Mouse (Mus musculus) stomach, embryonic 15.5 days (tissue): ENCODE results near the gene Cldn19. TPM values are rescaled to one million over a fixed set of nuclear protein-coding genes. Genes with fewer than 3 reads are reported as not detected.
"Not testable (repeated sequence)": the region's sequence is repeated elsewhere in the genome, so short reads cannot be mapped to it uniquely, and the experiment has no call there.

Experiments
- ATAC-seq: fragments of 200-750 bp; cut with Nextera tagmentation; 2 replicates; pipeline ENCODE4 v1.8.0; 2017; ENCODE audit warnings: low read depth, moderate number of reproducible peaks, moderate TSS enrichment; ENCODE audit not compliant: insufficient read depth, low FRiP score
- H3K27ac ChIP-seq: fragments of 300-500 bp; sonication (generic); 2 replicates; pipeline ENCODE4 v1.5.1; 2015; ENCODE audit warnings: mild to moderate bottlenecking, inconsistent platforms
- H3K27me3 ChIP-seq: fragments of 300-500 bp; sonication (generic); replicated peaks from 2 replicates; pipeline ENCODE4 v1.6.1; 2015; ENCODE audit warnings: inconsistent platforms
- H3K36me3 ChIP-seq: fragments of 300-500 bp; sonication (generic); 2 replicates; pipeline ENCODE4 v1.6.1; 2015; ENCODE audit warnings: inconsistent platforms
- H3K4me1 ChIP-seq: fragments of 300-500 bp; sonication (generic); 2 replicates; pipeline ENCODE4 v1.6.1; 2015; ENCODE audit warnings: inconsistent platforms
- H3K4me2 ChIP-seq: fragments of 300-500 bp; sonication (generic); 2 replicates; pipeline ENCODE4 v1.6.1; 2015; ENCODE audit warnings: mild to moderate bottlenecking, inconsistent platforms
- H3K4me3 ChIP-seq: fragments of 300-500 bp; sonication (generic); replicated peaks from 2 replicates; pipeline ENCODE4 v1.5.1; 2015; ENCODE audit warnings: inconsistent platforms
- H3K9ac ChIP-seq: fragments of 300-500 bp; sonication (generic); 2 replicates; pipeline ENCODE4 v1.6.1; 2015; ENCODE audit warnings: inconsistent platforms
- H3K9me3 ChIP-seq: fragments of 300-500 bp; sonication (generic); 2 replicates; pipeline ENCODE4 v1.6.1; 2016; ENCODE audit warnings: inconsistent platforms
- WGBS: fragments of 180-500 bp; shearing (Covaris S2); methylation state at CpG from one replicate; pipeline ENCODE4 v1.1.7; 2015; 5-methylcytosine and 5-hydroxymethylcytosine counted together
- polyA plus RNA-seq: library from polyadenylated mRNA; unstranded; fragments of >200 nt; fragmentation: Nextera tagmentation; extraction: Ambion mirVana; gene quantifications from 2 replicates; pipeline ENCODE4 v1.2.1, GENCODE M21; 2015

The Cldn19 gene
- polyA plus RNA-seq, 1 experiment from 2014 or later, result not detected

- Histone ChIP-seq H3K4me3 (no peak overlapping the region), H3K36me3 (no peaks in the 10 kb centered on the region), H3K9ac (no peak overlapping the region), H3K4me1 (peaks cover 8% of the 10 kb centered on the region; the same call in 1 of the 2 replicates), H3K27ac (no peak overlapping the region), H3K4me2 (no peak overlapping the region), H3K9me3 (no peaks in the 10 kb centered on the region), H3K27me3 (no peaks in the 10 kb centered on the region)
- no peak for ATAC-seq
- WGBS, result 52% methylated on average over 9 of the region's 9 CpGs
These were observed 1.1 kb upstream of the Cldn19 start for GRCm38 (mm10) chr4:119254012-119254618.

GRCm38 (mm10) chr4:119257083-119257482 is 1.9 kb downstream of the Cldn19 start:
- H3K27me3 ChIP-seq, result no peaks in the 10 kb centered on the region
- ATAC-seq, result no peak
- no peak overlapping the region for H3K4me2 ChIP-seq
- no peaks in the 10 kb centered on the region for H3K9me3 ChIP-seq
- no peak overlapping the region for H3K4me3 ChIP-seq
- 58% methylated on average over 6 of the region's 6 CpGs for WGBS
- H3K4me1 ChIP-seq, result peaks cover 8% of the 10 kb centered on the region; the same call in 1 of the 2 replicates
- H3K9ac ChIP-seq, result no peak overlapping the region
- no peaks in the 10 kb centered on the region for H3K36me3 ChIP-seq
- no peak overlapping the region for H3K27ac ChIP-seq

GRCm38 (mm10) chr4:119259344-119260254 is 4.4 kb downstream of the Cldn19 start:
- whole genome bisulfite sequencing, result 76% methylated on average over 15 of the region's 15 CpGs
- Histone ChIP-seq H3K9me3 (no peaks in the 10 kb centered on the region), H3K4me3 (no peak overlapping the region), H3K4me1 (no peaks in the 10 kb centered on the region), H3K36me3 (no peaks in the 10 kb centered on the region), H3K4me2 (no peak overlapping the region), H3K9ac (no peak overlapping the region), H3K27ac (no peak overlapping the region), H3K27me3 (no peaks in the 10 kb centered on the region)
- no peak for ATAC-seq

DNA sequence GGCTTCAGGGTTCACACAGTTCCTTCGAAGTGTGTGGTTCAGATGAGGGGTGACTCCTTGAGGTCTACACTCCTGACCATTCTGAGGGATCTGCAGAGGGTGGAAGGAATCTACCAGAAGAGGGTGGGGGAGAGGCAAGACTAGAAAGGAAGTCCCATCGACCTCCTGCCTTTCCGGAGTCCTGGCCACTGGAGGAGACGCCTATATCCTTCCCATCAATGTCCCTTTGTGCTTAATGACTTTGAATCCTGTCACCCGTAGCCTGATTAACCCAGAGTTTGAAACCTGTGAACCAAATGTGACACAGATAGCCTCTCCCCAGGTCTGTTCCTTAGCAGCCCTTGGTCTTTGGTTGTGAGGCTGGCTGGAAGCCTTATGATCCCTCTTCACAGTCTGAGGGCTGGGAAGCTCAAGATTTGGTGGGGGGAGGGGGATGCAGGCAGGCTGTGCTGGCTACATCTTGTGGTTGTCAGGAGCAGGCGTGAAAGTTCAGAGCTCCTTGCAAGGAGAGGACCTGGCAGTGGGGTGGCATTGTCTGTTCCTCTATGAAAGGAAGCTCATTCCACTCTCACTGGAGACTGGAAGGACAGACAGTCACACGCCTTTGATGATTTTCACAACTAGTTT is 6.0 kb downstream of the Cldn19 start:
- WGBS, result 42% methylated on average over 7 of the region's 7 CpGs
- Histone ChIP-seq H3K9me3 (no peaks in the 10 kb centered on the region), H3K27ac (no peak overlapping the region), H3K9ac (no peak overlapping the region), H3K4me2 (no peak overlapping the region), H3K4me3 (no peak overlapping the region), H3K36me3 (no peaks in the 10 kb centered on the region), H3K4me1 (no peaks in the 10 kb centered on the region), H3K27me3 (no peaks in the 10 kb centered on the region)
- no peak for ATAC-seq

DNA sequence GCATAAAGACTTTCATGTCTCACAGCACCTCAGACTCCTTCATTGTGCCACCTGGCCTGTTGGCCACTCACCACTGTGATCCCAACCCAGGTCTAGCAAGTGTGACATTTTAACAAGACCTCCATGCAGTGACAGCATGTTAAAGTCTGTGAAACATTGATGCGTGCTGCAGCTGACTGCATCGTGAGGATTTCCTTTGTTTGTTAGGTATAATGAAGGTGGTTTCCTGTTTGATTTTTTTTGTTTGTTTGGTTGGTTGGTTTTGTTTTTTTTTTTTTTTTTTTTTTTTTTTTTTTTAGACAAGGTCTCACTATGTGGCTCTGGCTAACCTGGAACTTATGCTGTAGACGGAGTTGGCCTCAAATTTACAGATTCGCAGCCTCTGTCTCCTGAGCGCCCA is 7.3 kb downstream of the Cldn19 start:
- no peak for ATAC-seq
- no peak overlapping the region for H3K4me2 ChIP-seq
- H3K27me3 ChIP-seq, result no peaks in the 10 kb centered on the region
- no peak overlapping the region for H3K4me3 ChIP-seq
- no peaks in the 10 kb centered on the region for H3K36me3 ChIP-seq
- H3K4me1 ChIP-seq, result no peaks in the 10 kb centered on the region
- H3K9me3 ChIP-seq, result no peaks in the 10 kb centered on the region
- 88% methylated on average over 5 of the region's 5 CpGs for WGBS
- H3K27ac ChIP-seq, result no peak overlapping the region
- H3K9ac ChIP-seq, result no peak overlapping the region

DNA sequence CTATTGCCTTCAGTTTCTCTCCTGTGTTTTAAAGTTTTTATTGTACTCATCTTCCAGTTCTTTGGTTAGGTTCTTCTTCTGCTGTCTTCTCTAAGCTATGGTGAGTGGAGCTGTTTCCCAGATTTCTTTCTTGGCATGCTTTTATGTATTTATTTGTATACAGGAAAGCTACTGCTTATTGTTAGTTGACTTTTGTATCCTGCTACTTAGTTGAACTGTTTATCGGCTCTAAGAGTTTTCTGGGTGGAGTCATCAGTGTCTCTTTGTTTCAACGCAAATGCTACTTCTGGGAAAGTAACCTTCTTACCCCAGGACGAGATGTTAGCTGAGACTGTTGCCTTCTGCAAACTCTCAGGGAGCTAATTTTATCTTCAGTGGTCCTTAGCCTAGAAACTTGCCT is 8.2 kb downstream of the Cldn19 start:
- no peak for ATAC-seq
- Histone ChIP-seq H3K4me3 (no peak overlapping the region), H3K36me3 (no peaks in the 10 kb centered on the region), H3K27ac (no peak overlapping the region), H3K27me3 (no peaks in the 10 kb centered on the region), H3K4me1 (no peaks in the 10 kb centered on the region), H3K9ac (no peak overlapping the region), H3K9me3 (no peaks in the 10 kb centered on the region), H3K4me2 (no peak overlapping the region)
- 54% methylated on average over 3 of the region's 3 CpGs for WGBS

- Histone ChIP-seq H3K27me3 (no peaks in the 10 kb centered on the region), H3K27ac (no peak overlapping the region), H3K4me3 (no peak overlapping the region), H3K9me3 (no peaks in the 10 kb centered on the region), H3K36me3 (peaks cover 4% of the 10 kb centered on the region), H3K4me1 (no peaks in the 10 kb centered on the region), H3K9ac (no peak overlapping the region), H3K4me2 (no peak overlapping the region)
- no peak for ATAC-seq
- WGBS, result 67% methylated on average over 13 of the region's 13 CpGs
These were observed 11.4 kb downstream of the Cldn19 start for GRCm38 (mm10) chr4:119266606-119267005.

GRCm38 (mm10) chr4:119274627-119275026 is 19.4 kb downstream of the Cldn19 start:
- Histone ChIP-seq H3K4me2 (no peak overlapping the region), H3K27ac (no peak overlapping the region), H3K9ac (no peak overlapping the region), H3K27me3 (no peaks in the 10 kb centered on the region), H3K4me1 (no peaks in the 10 kb centered on the region), H3K9me3 (no peaks in the 10 kb centered on the region), H3K36me3 (peaks cover 54% of the 10 kb centered on the region), H3K4me3 (no peak overlapping the region)
- no peak for ATAC-seq
- WGBS, result 76% methylated on average over 1 of the region's 1 CpGs

DNA sequence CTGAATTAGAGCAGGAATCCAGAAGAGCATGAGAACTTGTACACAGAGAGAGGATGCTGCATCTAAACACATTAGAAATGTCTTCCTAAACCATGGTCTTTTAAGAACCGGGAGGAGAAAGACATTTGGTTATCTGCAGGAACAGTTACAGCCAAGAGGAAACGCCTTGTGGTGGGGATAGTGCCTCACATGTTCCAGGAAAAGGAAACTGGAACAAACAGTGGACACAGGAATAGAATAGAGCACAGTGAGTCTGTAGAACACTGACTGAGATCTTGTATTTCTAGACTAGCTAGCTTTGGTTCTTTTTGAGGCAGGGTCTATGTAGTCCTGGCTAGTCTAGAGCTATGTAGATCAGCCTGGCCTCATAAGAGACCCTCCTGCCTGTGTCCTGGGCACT is 20.0 kb downstream of the Cldn19 start:
- Histone ChIP-seq H3K4me2 (no peak overlapping the region), H3K4me3 (no peak overlapping the region), H3K27ac (no peak overlapping the region), H3K9me3 (no peaks in the 10 kb centered on the region), H3K27me3 (no peaks in the 10 kb centered on the region), H3K36me3 (peaks cover 56% of the 10 kb centered on the region), H3K9ac (no peak overlapping the region), H3K4me1 (no peaks in the 10 kb centered on the region)
- WGBS, result 67% methylated on average over 2 of the region's 2 CpGs
- ATAC-seq, result no peak

- no peaks in the 10 kb centered on the region for H3K9me3 ChIP-seq
- no peak overlapping the region for H3K4me2 ChIP-seq
- no peak overlapping the region for H3K9ac ChIP-seq
- H3K36me3 ChIP-seq, result peaks cover 57% of the 10 kb centered on the region
- H3K27ac ChIP-seq, result no peak overlapping the region
- H3K4me3 ChIP-seq, result no peak overlapping the region
- no peaks in the 10 kb centered on the region for H3K27me3 ChIP-seq
- WGBS, result 81% methylated on average over 2 of the region's 2 CpGs
- ATAC-seq, result no peak
- H3K4me1 ChIP-seq, result no peaks in the 10 kb centered on the region
These were observed 20.5 kb downstream of the Cldn19 start for GRCm38 (mm10) chr4:119275726-119276125.

DNA sequence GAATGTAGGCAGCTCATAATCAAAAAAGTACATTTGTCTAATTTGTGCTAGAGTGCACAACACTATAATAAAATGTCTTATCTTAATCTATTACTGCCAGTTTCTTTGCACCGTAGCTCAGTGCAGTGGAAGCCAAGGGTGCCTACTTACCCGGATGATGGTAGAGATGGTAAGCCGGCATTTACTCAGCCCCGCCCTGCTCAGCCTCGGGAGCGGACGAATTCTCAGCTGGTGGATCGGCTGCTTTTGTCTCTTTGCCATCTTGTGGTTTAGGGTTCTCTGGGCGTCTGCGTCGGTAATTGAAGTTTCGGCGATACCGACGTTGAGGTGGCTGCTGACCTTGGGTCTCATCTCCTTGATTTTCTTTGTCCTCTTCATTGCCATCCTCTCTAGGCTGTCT is 23.6 kb downstream of the Cldn19 start:
- 86% methylated on average over 15 of the region's 15 CpGs for WGBS
- H3K9me3 ChIP-seq, H3K4me1 ChIP-seq, H3K27ac ChIP-seq, H3K4me2 ChIP-seq, ATAC-seq, H3K4me3 ChIP-seq, H3K9ac ChIP-seq, H3K27me3 ChIP-seq: not testable (repeated sequence)
- peaks cover 61% of the 10 kb centered on the region for H3K36me3 ChIP-seq

DNA sequence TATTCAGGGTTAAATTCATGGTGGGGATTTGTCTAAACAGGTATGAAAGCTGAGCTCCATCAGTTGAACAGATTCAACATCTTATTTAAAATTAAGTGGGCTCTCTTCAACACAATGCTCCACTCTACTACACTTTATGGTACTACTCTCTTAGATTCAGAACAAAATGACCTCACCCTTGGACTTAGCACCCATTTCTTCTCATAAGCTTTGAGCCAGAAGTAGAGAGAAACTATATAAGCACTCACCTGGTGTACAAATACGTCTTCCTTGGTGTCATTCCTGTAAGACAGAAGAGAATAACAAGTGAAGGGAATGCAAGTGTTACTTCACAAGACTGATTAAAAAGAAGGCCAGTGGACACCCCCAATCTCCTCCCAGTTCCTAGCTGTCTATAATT is 29.6 kb downstream of the Cldn19 start:
- Histone ChIP-seq H3K4me1 (0 out of 2 replicates have a peak, but pooled peaks cover 6% of the 10 kb centered on the region), H3K27me3 (no peaks in the 10 kb centered on the region), H3K36me3 (peaks cover 36% of the 10 kb centered on the region), H3K9ac (no peak overlapping the region), H3K9me3 (no peaks in the 10 kb centered on the region), H3K4me3 (no peak overlapping the region), H3K4me2 (no peak overlapping the region), H3K27ac (peak overlapping the region; percentile 26; the same call in 1 of the 2 replicates)
- WGBS, result 75% methylated on average over 1 of the region's 1 CpGs
- no peak for ATAC-seq
